Mouse (Mus musculus) MEL (cell line): ENCODE measurements around the gene Mrpl43. TPM values are rescaled to one million over a fixed set of nuclear protein-coding genes. Genes with fewer than 3 reads are reported as not detected.

Source experiments
- DNase-seq: peaks from one replicate; pipeline ENCODE4 v3.0.0; 2011; ENCODE audit warnings: low read depth, low spot score
- H3K27ac ChIP-seq: 2 replicates; pipeline ENCODE4 v1.5.1; 2012; ENCODE audit warnings: low read depth, mild to moderate bottlenecking, control low read depth, low read length, moderate library complexity; ENCODE audit not compliant: control insufficient read depth
- H3K27me3 ChIP-seq, 2 experiments: fragments of 150-350 bp in 1 of 2; sonication (generic) in 1 of 2; 2 replicates each; pipeline ENCODE4 v1.6.1; 2012; ENCODE audit warnings: low read length in 2 of 2, mild to moderate bottlenecking in 2 of 2, improper control_type of control experiment in 1 of 2, moderate library complexity in 1 of 2; ENCODE audit not compliant: insufficient read depth in 2 of 2, control insufficient read depth in 1 of 2
- H3K36me3 ChIP-seq, 2 experiments: 2 replicates each; pipeline ENCODE4 v1.6.1; 2012 to 2014; ENCODE audit warnings: low read length in 2 of 2, improper control_type of control experiment in 1 of 2, inconsistent platforms in 1 of 2, mild to moderate bottlenecking in 1 of 2; ENCODE audit not compliant: insufficient read depth in 2 of 2, control insufficient read depth in 1 of 2
- H3K4me1 ChIP-seq, 2 experiments: fragments of 150-350 bp in 1 of 2; sonication (generic) in 1 of 2; 2 replicates each; pipeline ENCODE4 v1.6.1; 2012; ENCODE audit warnings: low read length in 2 of 2, improper control_type of control experiment in 1 of 2, mild to moderate bottlenecking in 1 of 2; ENCODE audit not compliant: insufficient read depth in 2 of 2, control insufficient read depth in 1 of 2
- H3K4me3 ChIP-seq, 2 experiments: fragments of 150-350 bp in 1 of 2; sonication (generic) in 1 of 2; 2 replicates each; pipeline ENCODE4 v1.5.1; 2012; ENCODE audit warnings: low read depth in 2 of 2, low read length in 2 of 2, mild to moderate bottlenecking in 2 of 2, moderate library complexity in 2 of 2, control low read depth in 1 of 2, improper control_type of control experiment in 1 of 2; ENCODE audit not compliant: control insufficient read depth in 1 of 2, insufficient read depth in 1 of 2
- H3K79me2 ChIP-seq: 2 replicates; pipeline ENCODE4 v1.6.1; 2012; ENCODE audit warnings: mild to moderate bottlenecking, low read length, moderate library complexity; ENCODE audit not compliant: control insufficient read depth, poor library complexity, insufficient read depth
- H3K9ac ChIP-seq: 2 replicates; pipeline ENCODE4 v1.6.1; 2012; ENCODE audit warnings: low read depth, mild to moderate bottlenecking, control low read depth, low read length, moderate library complexity; ENCODE audit not compliant: control insufficient read depth, poor library complexity, severe bottlenecking
- H3K9me3 ChIP-seq: fragments of 150-350 bp; sonication (generic); replicated peaks from 2 replicates; pipeline ENCODE4 v1.6.1; 2012; ENCODE audit warnings: mild to moderate bottlenecking, low read length, improper control_type of control experiment, moderate library complexity; ENCODE audit not compliant: insufficient read depth
- BHLHE40 ChIP-seq: IDR thresholded peaks from 2 replicates; pipeline ENCODE4 v1.6.1; 2012; ENCODE audit warnings: low read depth, mild to moderate bottlenecking, inconsistent platforms, low read length, improper control_type of control experiment, borderline replicate concordance
- CHD2 ChIP-seq: IDR thresholded peaks from 2 replicates; pipeline ENCODE4 v1.6.1; 2011; ENCODE audit warnings: low read length, improper control_type of control experiment
- CTCF ChIP-seq, 3 experiments: IDR thresholded peaks in 2 of 3; conservative IDR thresholded peaks in 1 of 3; 2 replicates each; pipeline ENCODE4 v1.5.1; 2011 to 2012; ENCODE audit warnings: low read length in 3 of 3, low read depth in 2 of 3, mild to moderate bottlenecking in 2 of 3, improper control_type of control experiment in 1 of 3, inconsistent platforms in 1 of 3, mixed read lengths in 1 of 3, moderate library complexity in 1 of 3; ENCODE audit not compliant: control insufficient read depth in 1 of 3, insufficient read depth in 1 of 3, poor library complexity in 1 of 3, severe bottlenecking in 1 of 3
- ELF1 ChIP-seq: IDR thresholded peaks from 2 replicates; pipeline ENCODE4 v1.6.1; 2014; ENCODE audit warnings: low read depth, mild to moderate bottlenecking, inconsistent platforms, low read length, improper control_type of control experiment, moderate library complexity
- EP300 ChIP-seq, 2 experiments: IDR thresholded peaks; 2 replicates each; pipeline ENCODE4 v1.6.1; 2011; ENCODE audit warnings: improper control_type of control experiment in 2 of 2, low read length in 2 of 2, low read depth in 1 of 2, mild to moderate bottlenecking in 1 of 2
- ETS1 ChIP-seq: IDR thresholded peaks from 2 replicates; pipeline ENCODE4 v1.6.1; 2012; ENCODE audit warnings: low read depth, mild to moderate bottlenecking, inconsistent platforms, low read length, improper control_type of control experiment, moderate library complexity
- GATA1 ChIP-seq: IDR thresholded peaks from 2 replicates; pipeline ENCODE4 v1.6.1; 2011; ENCODE audit warnings: low read depth, low read length, improper control_type of control experiment
- MAFK ChIP-seq: IDR thresholded peaks from 2 replicates; pipeline ENCODE4 v1.6.1; 2011; ENCODE audit warnings: low read depth, mild to moderate bottlenecking, low read length, improper control_type of control experiment, borderline replicate concordance
- MAX ChIP-seq: IDR thresholded peaks from 2 replicates; pipeline ENCODE4 v1.6.1; 2011; ENCODE audit warnings: low read length, improper control_type of control experiment
- MYB ChIP-seq: IDR thresholded peaks from 2 replicates; pipeline ENCODE4 v1.6.1; 2011; ENCODE audit warnings: mild to moderate bottlenecking, low read depth, low read length, improper control_type of control experiment
- POLR2A ChIP-seq, 2 experiments: IDR thresholded peaks; 2 replicates each; pipeline ENCODE4 v1.6.1; 2011 to 2012; ENCODE audit warnings: low read length in 2 of 2, mild to moderate bottlenecking in 2 of 2, control low read depth in 1 of 2, improper control_type of control experiment in 1 of 2, low read depth in 1 of 2, moderate library complexity in 1 of 2; ENCODE audit not compliant: control insufficient read depth in 1 of 2, insufficient read depth in 1 of 2, poor library complexity in 1 of 2
- POLR2AphosphoS2 ChIP-seq: IDR thresholded peaks from 2 replicates; pipeline ENCODE4 v1.6.1; 2011; ENCODE audit warnings: low read length, improper control_type of control experiment
- POLR2AphosphoS5 ChIP-seq: IDR thresholded peaks from 2 replicates; pipeline ENCODE4 v1.6.1; 2012; ENCODE audit warnings: low read depth, borderline replicate concordance, mild to moderate bottlenecking, inconsistent platforms, low read length, moderate library complexity, mixed read lengths
- RCOR1 ChIP-seq: IDR thresholded peaks from 2 replicates; pipeline ENCODE4 v1.6.1; 2012; ENCODE audit warnings: low read depth, mild to moderate bottlenecking, inconsistent platforms, low read length, improper control_type of control experiment
- SIN3A ChIP-seq: IDR thresholded peaks from 2 replicates; pipeline ENCODE4 v1.6.1; 2012; ENCODE audit warnings: low read length, improper control_type of control experiment, inconsistent platforms
- TAL1 ChIP-seq: IDR thresholded peaks from 2 replicates; pipeline ENCODE4 v1.6.1; 2012; ENCODE audit warnings: mild to moderate bottlenecking, inconsistent platforms, low read length, moderate library complexity, mixed read lengths
- TBP ChIP-seq: IDR thresholded peaks from 2 replicates; pipeline ENCODE4 v1.8.0; 2011; ENCODE audit warnings: low read depth, low read length, improper control_type of control experiment
- TCF12 ChIP-seq: IDR thresholded peaks from 2 replicates; pipeline ENCODE4 v1.6.1; 2014; ENCODE audit warnings: low read depth, mild to moderate bottlenecking, inconsistent platforms, low read length, improper control_type of control experiment, moderate library complexity
- USF1 ChIP-seq: IDR thresholded peaks from 2 replicates; pipeline ENCODE4 v1.6.1; 2014; ENCODE audit warnings: low read depth, mild to moderate bottlenecking, inconsistent platforms, low read length, improper control_type of control experiment, moderate library complexity
- USF2 ChIP-seq, 2 experiments: IDR thresholded peaks; 2 replicates each; pipeline ENCODE4 v1.6.1; 2011 to 2012; ENCODE audit warnings: improper control_type of control experiment in 2 of 2, low read length in 2 of 2, borderline replicate concordance in 1 of 2, inconsistent platforms in 1 of 2, low read depth in 1 of 2, mild to moderate bottlenecking in 1 of 2; ENCODE audit not compliant: insufficient read depth in 1 of 2
- ZNF384 ChIP-seq: IDR thresholded peaks from 2 replicates; pipeline ENCODE4 v1.6.1; 2012; ENCODE audit warnings: low read depth, mild to moderate bottlenecking, inconsistent platforms, low read length, improper control_type of control experiment
- polyA plus RNA-seq, 2 experiments: library from polyadenylated mRNA; stranded (reverse) in 1 of 2; unstranded in 1 of 2; fragments of >175 nt in 1 of 2; fragments of >200 nt in 1 of 2; gene quantifications; 2 replicates each; pipeline versions ENCODE4 v1.2.1 to v1.2.4; 2012; ENCODE audit warnings: low replicate concordance in 2 of 2, low read depth in 1 of 2; ENCODE audit not compliant: insufficient read length in 2 of 2, insufficient read depth in 1 of 2, missing spikeins in 1 of 2
- total RNA-seq: library from RNA; depleted of rRNA; stranded (reverse); fragments of 300-350 nt; gene quantifications from 2 replicates; pipeline ENCODE4 v1.2.3, GENCODE M21; 2012

Mrpl43 gene
- total and polyA plus RNA-seq, 3 experiments = 136 to 145 TPM; not detected in 1

DNA sequence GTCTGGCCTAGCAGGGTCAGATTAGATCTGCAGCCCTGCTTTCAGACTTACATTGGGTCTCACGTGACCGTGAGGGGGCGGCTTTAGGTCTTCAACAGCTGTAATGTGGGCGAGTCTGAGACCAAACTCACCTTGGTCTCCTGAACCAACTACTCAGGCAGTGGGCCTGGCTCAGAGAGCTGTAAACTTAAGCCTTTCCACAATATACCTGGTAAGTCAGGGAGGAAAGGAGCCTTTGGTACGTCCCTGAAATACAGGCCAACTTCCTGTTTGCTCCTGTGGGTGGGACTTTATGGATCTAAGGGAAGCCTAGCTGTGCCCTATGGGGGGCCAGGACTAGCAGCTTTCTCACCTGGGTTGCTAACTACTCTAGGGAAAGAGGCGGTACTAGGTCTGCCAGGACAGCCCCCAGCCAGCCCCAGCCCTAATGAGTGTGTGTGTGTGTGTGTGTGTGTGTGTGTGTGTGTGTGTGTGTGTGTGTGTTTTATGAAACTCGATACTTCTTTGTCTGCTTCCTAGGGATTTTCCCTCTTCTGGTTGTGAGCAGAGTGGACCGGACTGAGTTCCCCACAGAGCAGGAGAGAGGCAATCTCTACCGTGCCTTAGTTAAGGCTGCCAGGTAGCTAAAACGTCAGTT lies 8.2 kb upstream of the Mrpl43 start, which contains the start of gene Lzts2:
Lzts2 (plus strand) TSS at position 80 of the 637 bp plus-strand sequence.
- Histone ChIP-seq H3K79me2 (no peaks in the 10 kb centered on the region; the same call in 1 of the 2 replicates), H3K9ac (peak within 1 kb of the TSS; percentile 63), H3K4me3 (peak within 1 kb of the TSS; percentile 69 to 93), H3K36me3 (peaks cover 0 to 7% of the 10 kb centered on the region in 2 experiments; a peak in 2 of 4 replicates), H3K9me3 (no peaks in the 10 kb centered on the region), H3K4me1 (peaks cover 6 to 12% of the 10 kb centered on the region in 2 experiments), H3K27me3 (no peaks in the 10 kb centered on the region), H3K27ac (peak within 1 kb of the TSS; percentile 75)
- DNase-seq = peak; percentile 82
- TF ChIP-seq EP300 (IDR thresholded peaks at IDR 0.05; ENCODE audit: low read depth in 1 of 2, low read length in 2 of 2) (no peak), USF2 (IDR thresholded peaks at IDR 0.05; ENCODE audit: borderline replicate concordance in 1 of 2, insufficient read depth in 1 of 2, low read depth in 1 of 2, low read length in 2 of 2) (peak in 1 of 2 experiments; percentile 76; a peak in 2 of 4 replicates), POLR2AphosphoS5 (no peak), CTCF (IDR thresholded peaks at IDR 0.05 in 2 of 3, conservative IDR thresholded peaks at IDR 0.05 in 1 of 3; ENCODE audit: control insufficient read depth in 1 of 3, insufficient read depth in 1 of 3, low read depth in 2 of 3, low read length in 3 of 3, poor library complexity in 1 of 3, severe bottlenecking in 1 of 3) (no peak), MYB (no peak), MAFK (no peak), TCF12 (peak; percentile 17; the same call in 1 of the 2 replicates), TAL1 (no peak), POLR2AphosphoS2 (no peak; the same call in 1 of the 2 replicates), CHD2 (no peak), TBP (no peak), ZNF384 (no peak), GATA1 (0 out of 2 replicates have a peak, but pooled peaks have one; percentile 42), RCOR1 (no peak; the same call in 1 of the 2 replicates), MAX (peak; percentile 39; the same call in 1 of the 2 replicates), BHLHE40 (peak; percentile 95), SIN3A (peak; percentile 47), POLR2A (IDR thresholded peaks at IDR 0.05; ENCODE audit: control insufficient read depth in 1 of 2, insufficient read depth in 1 of 2, low read depth in 1 of 2, low read length in 2 of 2, poor library complexity in 1 of 2) (0 out of 4 replicates have a peak, but pooled peaks of 1 of the 2 experiments have one; percentile 13), USF1 (peak; percentile 96), ELF1 (peak; percentile 48; the same call in 1 of the 2 replicates), ETS1 (peak; percentile 69)
